Mouse (Mus musculus): ENCODE measurements at regions not wholly inside any gene's neighbourhood (a gene's known extent, or its start where the extent isn't known, plus 50 kb on each side); places are given as distances from the start of the nearest gene placed in this dataset.

DNA sequence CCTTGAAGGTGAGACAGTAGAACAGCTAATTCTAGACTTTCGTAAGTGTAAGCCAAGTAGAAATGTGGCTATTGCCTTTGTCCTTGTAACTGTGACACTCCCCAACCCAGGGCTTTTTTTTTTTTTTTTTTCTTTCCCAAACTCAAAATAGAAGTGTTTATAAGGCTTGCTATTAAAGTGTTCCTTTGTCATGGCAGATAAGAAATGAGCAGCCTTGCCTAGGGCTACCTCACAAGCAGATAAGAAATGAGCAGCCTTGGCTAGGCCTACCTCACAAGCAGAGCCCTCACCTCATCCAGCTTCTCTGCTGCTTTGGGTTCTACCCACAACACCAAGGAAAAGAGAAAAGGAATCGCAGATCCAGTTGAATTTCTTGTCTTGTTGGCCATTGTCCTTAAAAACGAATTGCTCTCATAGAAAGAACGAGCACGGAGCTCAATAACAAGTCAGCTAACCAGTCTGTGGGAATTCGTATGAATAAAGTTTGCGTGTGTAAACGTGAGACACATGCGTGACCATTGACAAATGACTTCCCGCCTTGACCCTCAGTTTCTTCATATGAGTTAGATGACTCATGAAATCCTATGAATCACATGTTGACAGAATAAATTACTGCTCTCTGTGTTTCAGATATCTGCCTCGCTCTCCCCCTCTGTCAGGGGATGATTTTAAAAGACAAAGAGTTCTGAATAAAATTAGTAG, 192.6 kb upstream of the Kbtbd8 start:
- in situ Hi-C loops (cut with MboI; ENCODE audit: low pct_unique_long_range_greater_than_20kb in 1 of 2, low sequenced_read_pairs in 2 of 2, unreplicated experiment in 1 of 2): no loop called here

DNA sequence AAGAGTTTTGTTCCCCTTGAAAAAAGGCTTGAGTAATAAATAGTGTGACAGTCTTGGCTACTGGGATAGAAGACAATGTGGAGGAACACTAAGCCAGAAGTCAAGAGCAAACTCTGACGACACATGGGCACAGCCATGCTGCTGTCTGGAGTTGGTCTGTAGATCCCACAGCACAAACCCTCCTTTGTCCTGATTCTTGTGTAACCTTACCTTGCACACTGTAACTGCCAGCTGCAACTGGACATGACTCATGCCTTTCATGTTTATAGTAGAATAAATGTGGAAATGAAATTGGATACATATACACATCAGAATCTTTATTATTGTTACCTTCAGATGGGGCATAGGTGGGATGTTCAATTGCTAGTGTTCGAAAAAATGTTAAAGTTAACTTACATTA, 195.3 kb upstream of the Kbtbd8 start:
- in situ Hi-C loops (cut with MboI; ENCODE audit: low pct_unique_long_range_greater_than_20kb in 1 of 2, low sequenced_read_pairs in 2 of 2, unreplicated experiment in 1 of 2): no loop called here

DNA sequence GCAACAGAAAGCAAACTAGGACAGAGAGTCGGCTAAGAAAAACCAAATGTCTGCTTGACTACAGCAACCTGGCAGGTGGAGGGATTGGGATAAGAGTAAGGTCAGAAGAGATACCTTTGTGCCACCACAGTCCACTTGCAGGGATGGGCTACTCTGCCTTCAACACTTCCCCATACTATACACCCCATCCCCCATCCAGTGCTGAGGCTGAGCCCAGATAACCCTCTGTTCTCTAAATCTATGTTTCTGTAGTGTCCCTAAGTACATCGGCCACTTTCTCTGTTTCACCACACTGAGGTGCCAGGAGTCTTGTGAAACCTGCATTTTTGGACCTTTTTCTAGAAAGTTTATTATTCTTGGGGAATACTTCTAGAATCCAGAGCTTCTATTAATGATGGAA, 196.3 kb upstream of the Kbtbd8 start:
- in situ Hi-C loops (cut with MboI; ENCODE audit: low pct_unique_long_range_greater_than_20kb in 1 of 2, low sequenced_read_pairs in 2 of 2, unreplicated experiment in 1 of 2): no loop called here

DNA sequence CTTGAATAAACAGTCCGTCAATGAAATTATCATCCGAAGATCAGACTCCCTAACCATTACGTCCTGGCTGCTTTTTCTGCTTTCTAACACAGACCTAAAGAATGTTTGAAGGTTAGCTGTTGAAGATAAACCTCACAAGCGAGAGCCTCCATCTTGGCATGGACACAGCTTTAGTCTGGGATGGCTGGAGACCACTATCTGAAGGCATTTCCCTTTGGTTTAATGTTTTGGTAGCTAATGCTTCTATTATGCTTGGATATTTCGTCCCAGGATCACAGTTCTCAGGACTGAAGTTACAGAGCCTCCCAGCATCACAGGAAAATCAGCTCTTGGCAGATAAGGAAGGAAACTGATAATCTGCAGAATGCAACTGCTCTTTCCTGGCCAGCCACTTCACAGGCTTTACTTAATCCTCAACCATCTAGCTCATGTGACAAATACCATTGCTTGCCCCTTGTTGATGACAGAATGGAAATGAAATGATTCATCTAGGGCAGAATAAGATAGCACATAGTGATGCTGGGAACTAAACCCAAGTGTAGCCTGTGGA, 197.8 kb upstream of the Kbtbd8 start:
- in situ Hi-C loops (cut with MboI; ENCODE audit: low pct_unique_long_range_greater_than_20kb in 1 of 2, low sequenced_read_pairs in 2 of 2, unreplicated experiment in 1 of 2): no loop called here

DNA sequence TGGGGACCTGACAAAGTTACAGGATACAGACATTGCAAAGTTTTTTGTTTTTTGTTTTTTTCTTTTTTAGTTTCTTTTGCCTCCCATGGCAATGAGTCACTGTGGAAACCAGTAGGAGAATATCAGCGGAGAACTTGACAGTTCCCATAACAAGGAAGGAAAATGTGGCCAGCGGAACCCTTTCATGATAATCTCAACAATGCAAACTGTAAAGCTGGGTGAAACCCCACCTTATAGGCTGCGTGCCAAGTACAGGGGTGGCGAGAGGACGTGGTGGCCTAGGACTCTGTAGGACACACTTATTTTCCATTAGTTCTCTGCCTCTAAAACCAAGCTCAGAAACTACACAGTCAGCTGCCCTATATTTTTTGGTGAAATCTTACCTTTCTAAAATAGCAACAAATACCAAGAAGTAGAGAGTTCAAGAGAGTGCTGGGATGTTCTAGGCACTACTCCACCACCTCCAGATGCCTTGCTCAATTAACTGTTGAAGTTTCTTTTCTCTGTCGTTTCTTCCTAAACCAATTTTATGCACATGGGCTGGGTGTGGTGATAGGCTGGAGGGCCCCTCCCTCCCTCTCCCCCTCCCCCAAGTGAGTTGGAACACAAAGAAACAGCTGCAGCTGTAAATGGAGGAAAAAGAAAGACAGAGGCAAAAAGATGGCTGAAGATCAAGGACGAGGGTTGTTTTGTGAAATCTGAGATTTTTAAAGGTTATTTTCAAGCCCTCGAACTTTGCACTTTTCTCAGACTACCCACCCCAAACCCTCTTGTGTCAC, 201.0 kb upstream of the Kbtbd8 start:
- in situ Hi-C loops (cut with MboI; ENCODE audit: low pct_unique_long_range_greater_than_20kb in 1 of 2, low sequenced_read_pairs in 2 of 2, unreplicated experiment in 1 of 2): no loop called here

DNA sequence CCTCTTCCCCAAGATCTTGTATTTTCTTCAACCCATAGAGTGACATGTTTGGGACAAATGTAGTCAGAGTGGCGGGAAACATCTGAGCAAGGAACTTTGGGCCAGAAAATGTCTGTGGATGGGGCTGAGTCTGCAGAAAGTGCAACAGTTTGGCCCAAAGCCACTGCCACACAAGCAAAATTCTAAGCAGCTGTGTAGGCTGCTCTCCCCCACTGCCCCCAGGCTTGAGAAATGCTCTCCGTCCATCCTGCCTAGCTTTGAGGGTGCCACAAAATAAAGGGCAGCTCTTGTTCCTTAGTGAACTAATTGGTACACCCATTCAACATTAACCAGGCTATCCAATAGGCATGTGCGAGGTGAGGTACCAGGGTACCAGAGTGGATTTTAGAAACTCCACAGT, 205.2 kb upstream of the Kbtbd8 start:
- in situ Hi-C loops (cut with MboI; ENCODE audit: low pct_unique_long_range_greater_than_20kb in 1 of 2, low sequenced_read_pairs in 2 of 2, unreplicated experiment in 1 of 2): no loop called here

DNA sequence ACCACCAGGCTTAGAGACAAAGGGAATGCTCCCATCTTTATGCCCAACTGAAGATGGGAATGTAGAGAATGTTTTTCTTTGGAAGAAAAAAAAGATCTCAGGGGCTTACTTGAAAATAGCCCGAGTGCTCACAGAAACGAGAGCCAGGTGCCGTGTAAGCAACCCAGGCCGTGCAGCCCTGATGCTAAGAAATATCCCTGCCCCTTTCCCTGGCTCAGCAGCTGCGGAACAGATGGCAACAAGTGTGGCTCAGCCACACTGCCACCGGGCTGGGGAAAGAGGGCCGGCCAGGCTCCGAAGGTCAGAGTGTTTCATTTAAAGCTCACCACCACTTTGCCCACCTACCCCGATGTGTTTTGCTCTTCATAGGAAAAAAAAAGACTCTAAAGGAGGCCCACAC, 205.7 kb upstream of the Kbtbd8 start:
- in situ Hi-C loops (cut with MboI; ENCODE audit: low pct_unique_long_range_greater_than_20kb in 1 of 2, low sequenced_read_pairs in 2 of 2, unreplicated experiment in 1 of 2): no loop called here

DNA sequence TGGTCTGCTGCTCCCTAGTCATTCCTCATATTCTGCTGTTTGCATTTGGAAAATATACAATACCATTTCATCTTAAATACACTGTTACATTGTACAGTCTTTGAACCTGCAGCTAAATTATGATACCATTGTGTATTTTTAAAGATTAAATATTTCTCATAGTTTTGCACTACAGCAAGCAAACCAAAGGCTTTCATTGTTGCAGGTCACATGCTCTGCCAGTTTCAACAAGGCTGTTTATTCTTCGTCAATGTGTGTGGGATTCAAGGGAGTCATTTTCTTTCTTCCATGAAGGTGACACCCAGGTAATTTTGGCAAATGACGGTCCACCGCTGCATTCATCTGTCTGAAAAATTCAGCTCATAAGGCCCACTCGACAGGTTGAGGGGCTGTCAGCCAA, 200.9 kb upstream of the Lrig1 start:
- in situ Hi-C loops (cut with MboI; ENCODE audit: low pct_unique_long_range_greater_than_20kb in 1 of 2, low sequenced_read_pairs in 2 of 2, unreplicated experiment in 1 of 2): no loop called here

DNA sequence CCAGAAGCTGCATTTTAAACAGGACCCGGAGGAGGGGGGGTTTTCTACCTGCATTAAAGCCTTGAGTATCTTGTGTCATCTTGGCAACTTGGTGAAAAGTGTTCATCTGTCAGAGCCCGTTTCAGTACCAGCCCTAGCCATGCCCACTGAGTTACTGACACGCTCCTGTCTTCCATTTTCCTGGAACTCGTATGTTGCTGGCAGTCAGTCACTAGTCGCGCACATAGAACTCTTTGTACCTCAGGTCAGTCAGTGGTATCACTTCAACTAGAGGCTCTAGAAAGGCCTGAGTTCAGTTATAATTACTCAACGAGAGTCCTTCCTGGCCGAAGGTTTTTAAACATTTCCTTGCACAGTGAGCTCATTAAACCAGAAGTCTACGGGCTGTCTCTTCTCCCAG, 198.9 kb upstream of the Lrig1 start:
- in situ Hi-C loops (cut with MboI; ENCODE audit: low pct_unique_long_range_greater_than_20kb in 1 of 2, low sequenced_read_pairs in 2 of 2, unreplicated experiment in 1 of 2): no loop called here

DNA sequence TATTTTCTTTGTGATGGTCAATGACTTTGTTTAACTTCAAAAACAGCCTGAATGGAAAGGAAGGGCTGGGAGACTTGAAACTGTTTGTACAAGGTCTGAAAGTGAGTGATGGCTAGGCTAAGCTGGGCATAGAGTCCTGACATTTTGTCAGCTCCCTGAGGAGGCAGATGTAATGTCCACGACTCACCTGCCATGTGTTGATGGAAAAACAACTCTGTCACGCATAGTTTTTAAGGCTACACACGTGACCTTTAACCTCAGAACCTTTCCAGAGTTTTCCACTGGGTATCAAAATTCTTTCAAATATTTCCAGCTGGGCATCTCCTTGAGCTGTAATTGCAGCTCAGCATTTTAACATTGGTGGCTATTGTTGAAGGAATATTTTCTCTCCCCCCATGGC, 190.2 kb upstream of the Lrig1 start:
- in situ Hi-C loops (cut with MboI; ENCODE audit: low pct_unique_long_range_greater_than_20kb in 1 of 2, low sequenced_read_pairs in 2 of 2, unreplicated experiment in 1 of 2): no loop called here

DNA sequence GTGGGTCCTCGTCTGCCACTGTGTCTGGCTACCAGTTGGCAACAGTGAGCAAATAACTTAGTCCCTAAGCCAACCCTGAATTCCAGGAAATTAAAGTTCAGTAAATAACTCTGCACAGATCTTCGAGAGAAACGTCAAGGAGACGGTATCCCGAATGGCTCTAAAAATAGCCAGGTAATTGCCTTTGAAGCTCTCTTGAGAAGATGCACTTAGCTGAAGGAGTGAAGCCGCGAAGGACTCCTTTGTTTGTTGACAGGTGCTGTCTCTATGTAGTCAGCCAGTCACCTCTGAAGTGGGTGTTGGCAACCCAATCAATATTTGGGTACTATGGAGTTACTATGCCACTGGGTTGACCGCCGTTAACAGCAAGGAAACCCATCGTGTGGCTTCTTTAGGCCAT, 189.3 kb upstream of the Lrig1 start:
- in situ Hi-C loops (cut with MboI; ENCODE audit: low pct_unique_long_range_greater_than_20kb in 1 of 2, low sequenced_read_pairs in 2 of 2, unreplicated experiment in 1 of 2): no loop called here

DNA sequence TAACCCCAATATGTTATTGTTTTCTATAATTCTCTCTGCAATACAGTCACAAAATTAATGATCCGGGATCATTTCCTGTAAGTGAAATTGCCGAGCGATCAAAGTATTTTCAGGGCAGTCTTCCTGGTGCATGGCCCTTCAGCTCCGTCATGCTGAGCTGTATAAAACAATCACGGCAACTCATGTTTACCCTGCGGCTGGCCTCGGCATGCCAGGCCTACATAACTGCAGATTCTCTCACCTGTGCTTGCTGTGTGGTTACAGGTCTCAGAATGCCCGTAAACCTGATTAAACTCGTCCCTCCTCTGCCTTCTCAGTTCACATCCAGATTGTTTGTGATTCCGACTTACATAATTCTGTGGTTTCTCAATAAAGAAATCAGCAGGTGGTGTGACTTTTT, 181.2 kb upstream of the Lrig1 start:
- in situ Hi-C loops (cut with MboI; ENCODE audit: low pct_unique_long_range_greater_than_20kb in 1 of 2, low sequenced_read_pairs in 2 of 2, unreplicated experiment in 1 of 2): no loop called here

DNA sequence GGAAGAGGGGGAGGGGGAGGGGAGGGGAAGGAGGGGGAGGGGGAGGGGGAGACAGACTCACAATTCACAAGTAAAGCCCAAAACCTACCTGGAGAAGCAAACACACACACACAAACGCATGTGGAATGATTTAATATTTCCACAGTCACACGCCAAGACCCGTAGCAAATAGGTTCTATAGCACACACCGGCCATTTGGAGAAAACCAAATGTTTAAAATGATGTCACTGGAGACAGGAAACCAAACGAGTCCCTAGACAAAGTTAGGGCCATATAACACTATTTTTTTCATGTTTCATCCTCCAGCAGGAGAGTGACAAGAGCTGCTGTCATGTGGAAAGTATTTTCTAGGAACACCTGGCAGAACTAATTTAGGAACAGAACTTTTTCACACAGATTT, 175.9 kb upstream of the Lrig1 start:
- in situ Hi-C loops (cut with MboI; ENCODE audit: low pct_unique_long_range_greater_than_20kb in 1 of 2, low sequenced_read_pairs in 2 of 2, unreplicated experiment in 1 of 2): no loop called here

DNA sequence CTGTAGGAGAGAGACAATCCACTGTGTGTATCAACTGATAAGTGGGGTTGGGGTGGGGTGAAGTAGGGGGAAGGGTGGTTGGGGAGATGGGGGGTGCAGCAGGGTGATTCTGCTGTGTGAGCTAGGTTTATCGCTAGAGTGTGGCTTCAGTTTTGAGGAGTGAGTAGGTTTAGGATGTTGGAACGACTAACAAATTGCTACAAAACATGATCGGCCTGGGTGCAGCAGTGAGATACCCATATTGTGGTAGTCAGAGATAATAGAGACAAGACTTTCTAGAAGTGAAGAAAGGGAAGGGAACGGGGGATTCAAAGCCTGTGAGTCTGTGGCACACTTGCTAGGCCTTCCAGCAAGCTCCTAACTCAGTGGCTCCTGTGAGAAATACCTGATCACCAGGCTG, 175.1 kb upstream of the Lrig1 start:
- in situ Hi-C loops (cut with MboI; ENCODE audit: low pct_unique_long_range_greater_than_20kb in 1 of 2, low sequenced_read_pairs in 2 of 2, unreplicated experiment in 1 of 2): no loop called here

DNA sequence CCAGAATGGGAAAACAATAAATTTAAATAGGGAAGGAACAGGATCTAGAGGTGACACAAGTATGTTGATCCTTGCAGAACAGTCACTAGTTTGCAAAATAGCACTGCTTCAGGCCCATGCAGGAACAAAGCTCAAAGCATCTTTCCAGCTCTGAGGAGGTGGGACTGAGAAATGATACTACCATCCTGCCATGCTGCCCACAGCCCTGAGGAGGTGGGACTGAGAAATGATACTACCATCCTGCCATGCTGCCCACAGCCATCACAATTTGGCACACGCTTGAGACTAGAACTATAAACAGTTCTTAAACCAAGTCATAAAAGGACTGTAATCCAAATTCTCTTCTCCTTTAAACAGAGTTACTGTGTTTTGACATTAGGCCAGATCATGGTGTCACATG, 174.5 kb upstream of the Lrig1 start:
- in situ Hi-C loops (cut with MboI; ENCODE audit: low pct_unique_long_range_greater_than_20kb in 1 of 2, low sequenced_read_pairs in 2 of 2, unreplicated experiment in 1 of 2): no loop called here

DNA sequence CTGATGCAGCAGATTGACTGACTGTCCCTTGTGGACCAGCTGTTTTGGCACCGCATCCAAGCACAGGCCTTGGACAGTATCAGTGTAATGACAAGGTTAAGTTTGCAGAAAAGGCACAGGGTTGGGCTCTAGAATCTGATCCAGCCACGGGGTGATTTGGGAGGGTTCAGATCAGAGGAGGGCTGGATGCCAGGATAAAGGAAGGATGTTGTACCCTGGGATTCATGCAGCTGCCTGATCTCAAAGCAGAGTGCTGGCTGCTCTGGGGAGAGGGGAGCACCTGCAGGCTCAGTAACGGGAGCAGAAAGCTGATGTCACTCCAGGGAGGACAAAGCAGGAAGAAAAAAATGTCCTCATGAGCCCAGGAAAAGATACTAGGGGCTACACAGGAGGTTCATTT, 168.0 kb upstream of the Lrig1 start:
- in situ Hi-C loops (cut with MboI; ENCODE audit: low pct_unique_long_range_greater_than_20kb in 1 of 2, low sequenced_read_pairs in 2 of 2, unreplicated experiment in 1 of 2): no loop called here

DNA sequence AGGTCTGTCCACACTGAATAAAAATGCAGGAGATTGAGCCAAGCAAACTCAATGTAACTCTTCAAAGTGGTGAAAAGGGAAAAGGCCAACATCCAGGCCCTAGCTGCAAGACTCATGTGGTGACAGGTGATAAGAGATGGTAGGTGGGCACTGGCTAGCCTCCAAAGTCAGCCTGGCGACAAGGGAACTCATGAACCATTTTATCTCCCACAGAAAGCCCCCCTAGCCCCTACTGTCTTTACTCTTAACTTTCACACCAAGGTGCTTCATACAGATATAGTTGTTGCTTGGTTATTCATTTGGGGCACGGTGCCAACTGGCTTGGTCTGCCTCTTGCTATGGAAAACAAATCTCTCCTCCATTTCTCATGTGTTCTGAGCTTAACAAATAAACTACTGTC, 165.5 kb upstream of the Lrig1 start:
- in situ Hi-C loops (cut with MboI; ENCODE audit: low pct_unique_long_range_greater_than_20kb in 1 of 2, low sequenced_read_pairs in 2 of 2, unreplicated experiment in 1 of 2): no loop called here

DNA sequence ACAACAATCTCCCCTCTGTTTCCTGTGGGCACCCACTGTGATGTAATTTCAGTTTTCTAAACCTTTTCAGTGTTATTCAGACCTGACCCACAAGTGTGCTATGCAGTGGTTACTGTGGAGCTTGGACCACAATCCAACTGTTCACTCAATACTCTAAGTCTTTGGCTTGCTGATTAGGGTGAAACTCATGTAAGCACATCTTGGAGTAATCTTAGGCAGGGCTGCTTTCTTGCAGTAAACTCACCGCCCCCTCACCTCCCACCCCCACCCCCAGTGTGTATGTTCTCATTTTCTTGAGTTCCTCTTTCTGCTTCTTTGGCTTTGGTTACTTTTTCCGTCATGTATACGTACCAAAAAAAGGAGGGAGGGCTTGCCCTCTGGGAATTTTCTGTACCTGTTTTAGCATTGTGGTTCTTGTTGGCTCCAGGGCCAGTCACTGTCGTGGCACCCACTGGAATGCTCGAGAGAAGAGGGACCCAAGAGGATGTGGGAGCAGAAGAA, 158.2 kb upstream of the Lrig1 start:
- in situ Hi-C loops (cut with MboI; ENCODE audit: low pct_unique_long_range_greater_than_20kb in 1 of 2, low sequenced_read_pairs in 2 of 2, unreplicated experiment in 1 of 2): no loop called here

DNA sequence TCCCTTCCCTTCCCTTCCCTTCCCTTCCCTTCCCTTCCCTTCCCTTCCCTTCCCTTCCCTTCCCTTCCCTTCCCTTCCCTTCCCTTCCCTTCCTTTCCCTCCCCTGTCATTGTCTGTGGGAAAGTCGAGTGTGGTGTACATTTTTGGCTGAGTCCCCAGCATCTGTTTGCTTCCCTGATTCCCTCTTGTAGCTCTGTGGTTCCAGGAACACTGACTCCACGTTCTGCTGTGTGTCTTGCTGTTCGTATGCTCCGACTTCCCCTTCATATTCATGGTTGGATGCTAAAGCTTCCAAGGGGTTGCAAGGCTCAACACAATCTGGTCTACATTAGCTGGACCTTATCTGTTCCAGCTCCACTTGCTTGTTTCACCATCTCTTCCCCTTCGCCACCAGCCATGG, 150.2 kb upstream of the Lrig1 start:
- in situ Hi-C loops (cut with MboI; ENCODE audit: low pct_unique_long_range_greater_than_20kb in 1 of 2, low sequenced_read_pairs in 2 of 2, unreplicated experiment in 1 of 2): no loop called here

DNA sequence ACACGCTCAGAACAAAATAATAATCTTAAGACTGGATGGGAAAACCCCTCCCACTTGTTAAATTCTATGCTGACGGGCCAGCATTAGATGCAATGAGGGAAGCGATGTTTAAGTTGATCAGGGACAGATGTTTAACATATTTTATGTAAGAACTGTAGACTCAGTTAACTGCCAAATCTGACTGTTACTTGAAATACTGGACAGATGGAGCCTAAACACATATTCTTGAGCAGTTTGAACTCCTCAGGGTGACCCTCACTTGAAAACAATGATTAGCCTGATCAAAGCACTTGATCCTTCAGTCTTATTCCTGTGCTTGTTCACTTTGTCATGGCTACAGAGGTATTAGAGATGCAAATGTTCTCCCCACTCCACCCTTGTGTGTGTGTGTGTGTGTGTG, 149.6 kb upstream of the Lrig1 start:
- in situ Hi-C loops (cut with MboI; ENCODE audit: low pct_unique_long_range_greater_than_20kb in 1 of 2, low sequenced_read_pairs in 2 of 2, unreplicated experiment in 1 of 2): no loop called here
